Mouse (Mus musculus): Measurements from ENCODE around the gene Igf2bp3. TPM values are rescaled to one million over a fixed set of nuclear protein-coding genes. Genes with fewer than 3 reads are reported as not detected.

The Igf2bp3 gene
- polyA plus RNA-seq, 1 experiment = 0.30 TPM

DNA sequence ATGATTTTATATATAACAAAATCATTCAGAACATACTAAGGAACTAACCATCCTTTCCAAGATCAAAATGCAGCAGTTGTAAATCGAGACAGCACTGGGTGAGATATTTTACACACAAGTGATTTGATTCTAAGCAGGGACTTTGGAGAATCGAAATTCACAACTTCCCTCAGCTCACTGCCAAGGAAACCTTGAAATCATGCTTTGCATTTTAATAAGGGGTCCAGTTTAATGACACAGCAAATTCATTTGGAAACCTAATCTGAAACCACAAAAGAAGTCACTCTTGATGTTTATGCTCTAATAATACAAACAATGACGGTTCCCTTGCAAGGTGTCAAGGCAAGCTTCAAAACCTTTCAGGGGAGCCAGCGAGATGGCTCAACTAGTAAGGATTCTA lies 47.4 kb downstream of the Igf2bp3 start:
- Histone ChIP-seq H3K36me3 (ENCODE audit: control insufficient read depth, insufficient read depth) (no peaks in the 10 kb centered on the region), H3K79me2 (ENCODE audit: control insufficient read depth, insufficient read depth) (no peaks in the 10 kb centered on the region), H3K4me3 (ENCODE audit: insufficient read depth, poor library complexity, severe bottlenecking) (no peak overlapping the region), H3K27me3 (ENCODE audit: control insufficient read depth, insufficient read depth, insufficient read length) (peaks cover 4% of the 10 kb centered on the region), H3K79me3 (ENCODE audit: low read depth) (no peaks in the 10 kb centered on the region), H3ac (ENCODE audit: control insufficient read depth, insufficient read length, low read depth) (no peak overlapping the region)
- TF ChIP-seq USF1 (IDR thresholded peaks at IDR 0.05; ENCODE audit: low read depth) (no peak), MYOG (IDR thresholded peaks at IDR 0.05; ENCODE audit: control insufficient read depth, extremely low read depth, insufficient read length) (no peak), MYOD1 (IDR thresholded peaks at IDR 0.05; ENCODE audit: control insufficient read depth, insufficient read length, low read depth) (no peak)

DNA sequence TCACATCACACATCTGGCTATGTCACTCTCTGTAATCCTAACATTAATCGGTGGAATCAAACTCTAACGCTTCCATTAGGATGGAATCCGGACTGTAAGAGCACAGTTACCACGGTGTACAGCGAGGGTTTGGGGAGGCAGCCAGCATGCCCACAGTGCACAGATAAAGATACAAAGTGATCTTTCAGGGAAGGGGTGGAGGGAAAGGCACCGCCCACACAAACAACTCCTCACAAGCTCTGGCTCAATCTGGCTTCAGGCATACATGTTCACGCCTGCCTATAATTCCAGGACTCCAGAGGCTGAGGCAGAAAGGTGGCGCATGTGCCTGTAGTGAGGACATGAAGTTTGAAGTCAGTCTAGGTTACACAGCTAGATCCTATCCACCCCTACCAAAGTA lies 48.4 kb downstream of the Igf2bp3 start:
- H3K36me3 ChIP-seq (ENCODE audit: control insufficient read depth, insufficient read depth) = no peaks in the 10 kb centered on the region

DNA sequence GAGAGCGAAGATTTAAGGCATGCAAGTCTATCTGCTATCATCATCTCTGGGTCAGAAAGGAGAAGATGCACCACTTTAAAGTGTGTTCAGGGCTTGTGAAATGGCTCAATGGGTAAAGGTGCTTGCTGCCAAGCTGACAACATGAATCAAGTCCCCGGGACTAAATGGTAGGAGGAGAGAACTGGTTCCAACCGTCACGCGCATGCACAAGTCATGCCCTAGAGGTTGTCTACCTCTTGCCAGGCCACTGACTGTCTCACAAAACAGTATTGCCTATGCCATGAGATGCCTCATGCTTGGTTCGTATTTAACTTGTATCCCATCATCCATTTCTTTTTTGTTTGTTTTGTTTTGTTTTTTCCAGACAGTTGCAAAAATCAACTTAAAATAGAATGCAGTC lies 48.9 kb downstream of the Igf2bp3 start:
- peaks cover 6% of the 10 kb centered on the region for H3K27me3 ChIP-seq (ENCODE audit: control insufficient read depth, insufficient read depth, insufficient read length)
- H3K36me3 ChIP-seq (ENCODE audit: control insufficient read depth, insufficient read depth) = no peaks in the 10 kb centered on the region
- TF ChIP-seq CTCF (IDR thresholded peaks at IDR 0.05; ENCODE audit: control insufficient read depth, insufficient read depth, insufficient read length) (no peak), MYOG (IDR thresholded peaks at IDR 0.05; ENCODE audit: control insufficient read depth, extremely low read depth, insufficient read length) (no peak), CEBPB (IDR thresholded peaks at IDR 0.05; ENCODE audit: low read depth) (no peak), MAX (IDR thresholded peaks at IDR 0.05) (no peak), USF1 (IDR thresholded peaks at IDR 0.05; ENCODE audit: low read depth) (no peak), MYOD1 (IDR thresholded peaks at IDR 0.05; ENCODE audit: control insufficient read depth, insufficient read length, low read depth) (no peak), FOSL1 (IDR thresholded peaks at IDR 0.05; ENCODE audit: insufficient read depth, low read length, poor library complexity, severe bottlenecking) (no peak)
- H3K4me3 ChIP-seq (ENCODE audit: insufficient read depth, poor library complexity, severe bottlenecking) = no peak overlapping the region
- H3ac ChIP-seq (ENCODE audit: control insufficient read depth, insufficient read length, low read depth) = no peak overlapping the region
- no peaks in the 10 kb centered on the region for H3K79me3 ChIP-seq (ENCODE audit: low read depth)
- no peaks in the 10 kb centered on the region for H3K79me2 ChIP-seq (ENCODE audit: control insufficient read depth, insufficient read depth)

More for the DNA sequence above, 48.4 kb downstream of the Igf2bp3 start:
- no peak for TF ChIP-seq CEBPB (IDR thresholded peaks at IDR 0.05; ENCODE audit: low read depth)
- no peak for TF ChIP-seq MYOD1 (IDR thresholded peaks at IDR 0.05; ENCODE audit: control insufficient read depth, insufficient read length, low read depth)
- TF ChIP-seq MAX (IDR thresholded peaks at IDR 0.05) = no peak
- no peaks in the 10 kb centered on the region for H3K79me2 ChIP-seq (ENCODE audit: control insufficient read depth, insufficient read depth)
- H3K79me3 ChIP-seq (ENCODE audit: low read depth) = no peaks in the 10 kb centered on the region
- no peak overlapping the region for H3K4me3 ChIP-seq (ENCODE audit: insufficient read depth, poor library complexity, severe bottlenecking)
- H3ac ChIP-seq (ENCODE audit: control insufficient read depth, insufficient read length, low read depth) = no peak overlapping the region
- H3K27me3 ChIP-seq (ENCODE audit: control insufficient read depth, insufficient read depth, insufficient read length) = peaks cover 6% of the 10 kb centered on the region

DNA sequence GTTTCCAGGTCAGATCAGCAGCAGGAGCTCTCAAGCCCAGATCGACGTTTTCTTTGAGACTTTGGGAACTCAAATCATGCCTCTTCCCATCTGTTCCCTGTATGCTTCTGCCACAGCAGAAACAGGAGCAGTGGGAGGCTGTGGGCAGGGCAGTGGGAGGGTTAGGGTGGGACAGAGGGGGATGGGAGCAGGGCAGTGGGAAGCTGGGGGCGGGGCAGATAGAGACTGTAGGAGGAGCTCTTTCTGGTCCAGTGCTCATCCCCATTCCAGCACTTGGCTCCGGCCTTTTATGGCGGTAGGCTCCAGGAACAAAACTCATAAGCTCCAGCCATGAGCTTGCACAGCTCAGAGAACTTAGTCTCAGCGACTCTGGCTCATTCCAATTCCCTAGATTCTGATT lies 49.7 kb downstream of the Igf2bp3 start:
- Histone ChIP-seq H3K36me3 (ENCODE audit: control insufficient read depth, insufficient read depth) (no peaks in the 10 kb centered on the region), H3K4me3 (ENCODE audit: insufficient read depth, poor library complexity, severe bottlenecking) (no peak overlapping the region), H3K27me3 (ENCODE audit: control insufficient read depth, insufficient read depth, insufficient read length) (peaks cover 3% of the 10 kb centered on the region), H3K79me2 (ENCODE audit: control insufficient read depth, insufficient read depth) (no peaks in the 10 kb centered on the region), H3K79me3 (ENCODE audit: low read depth) (no peaks in the 10 kb centered on the region), H3ac (ENCODE audit: control insufficient read depth, insufficient read length, low read depth) (no peak overlapping the region)
- TF ChIP-seq USF1 (IDR thresholded peaks at IDR 0.05; ENCODE audit: low read depth) (no peak), CTCF (IDR thresholded peaks at IDR 0.05; ENCODE audit: control insufficient read depth, insufficient read depth, insufficient read length) (no peak), MAX (IDR thresholded peaks at IDR 0.05) (no peak), FOSL1 (IDR thresholded peaks at IDR 0.05; ENCODE audit: insufficient read depth, low read length, poor library complexity, severe bottlenecking) (no peak)

DNA sequence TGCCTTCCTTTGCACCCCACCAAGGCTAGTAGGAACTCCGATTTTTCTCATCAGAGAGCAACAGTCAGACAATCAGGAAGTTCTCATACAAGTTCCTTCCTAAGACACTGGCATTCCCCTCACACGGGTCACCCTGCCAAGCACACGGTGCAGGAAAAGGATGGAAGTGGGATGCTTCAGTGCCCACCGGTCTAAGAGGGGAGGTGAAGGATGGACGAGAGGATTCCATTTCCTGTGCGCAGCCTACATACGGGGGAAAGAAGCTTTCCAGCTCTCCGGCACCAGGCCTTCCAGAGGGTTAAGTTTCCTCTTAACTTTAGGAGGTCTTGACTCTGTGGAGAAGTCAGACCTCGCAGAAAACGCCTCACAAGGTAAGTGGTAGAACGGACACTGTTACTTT lies 50.1 kb downstream of the Igf2bp3 start:
- Histone ChIP-seq H3K79me3 (ENCODE audit: low read depth) (no peaks in the 10 kb centered on the region), H3K79me2 (ENCODE audit: control insufficient read depth, insufficient read depth) (no peaks in the 10 kb centered on the region), H3K27me3 (ENCODE audit: control insufficient read depth, insufficient read depth, insufficient read length) (peaks cover 3% of the 10 kb centered on the region), H3K36me3 (ENCODE audit: control insufficient read depth, insufficient read depth) (no peaks in the 10 kb centered on the region), H3K4me3 (ENCODE audit: insufficient read depth, poor library complexity, severe bottlenecking) (no peak overlapping the region), H3ac (ENCODE audit: control insufficient read depth, insufficient read length, low read depth) (no peak overlapping the region)
- no peak for TF ChIP-seq CTCF (IDR thresholded peaks at IDR 0.05; ENCODE audit: control insufficient read depth, insufficient read depth, insufficient read length)
- TF ChIP-seq FOSL1 (IDR thresholded peaks at IDR 0.05; ENCODE audit: insufficient read depth, low read length, poor library complexity, severe bottlenecking) = no peak
- no peak for TF ChIP-seq MYOD1 (IDR thresholded peaks at IDR 0.05; ENCODE audit: control insufficient read depth, insufficient read length, low read depth)
- no peak for TF ChIP-seq MYOG (IDR thresholded peaks at IDR 0.05; ENCODE audit: control insufficient read depth, extremely low read depth, insufficient read length)
- TF ChIP-seq CEBPB (IDR thresholded peaks at IDR 0.05; ENCODE audit: low read depth) = no peak
- no peak for TF ChIP-seq MAX (IDR thresholded peaks at IDR 0.05)
- TF ChIP-seq USF1 (IDR thresholded peaks at IDR 0.05; ENCODE audit: low read depth) = no peak

DNA sequence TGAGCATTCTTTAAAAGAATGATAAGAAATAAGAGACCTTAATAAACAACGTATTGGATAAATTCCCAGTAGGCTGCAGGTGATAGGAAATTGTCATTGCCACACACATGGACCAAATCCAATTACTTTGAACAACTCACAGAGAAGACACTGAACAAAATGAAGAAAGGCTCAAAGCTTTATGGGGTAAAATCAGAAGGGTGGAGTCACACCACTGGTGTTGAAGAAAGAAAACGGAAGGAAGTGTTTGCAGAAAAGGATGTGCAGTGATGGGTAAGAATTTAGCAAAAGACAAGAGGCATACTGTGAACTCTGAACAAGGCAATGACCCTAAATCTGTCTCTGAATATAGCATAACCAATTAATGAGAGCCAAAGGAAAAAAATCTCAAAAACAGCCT lies 54.8 kb downstream of the Igf2bp3 start:
- no peak for TF ChIP-seq MYOG (IDR thresholded peaks at IDR 0.05; ENCODE audit: control insufficient read depth, extremely low read depth, insufficient read length)
- TF ChIP-seq FOSL1 (IDR thresholded peaks at IDR 0.05; ENCODE audit: insufficient read depth, low read length, poor library complexity, severe bottlenecking) = no peak
- TF ChIP-seq MYOD1 (IDR thresholded peaks at IDR 0.05; ENCODE audit: control insufficient read depth, insufficient read length, low read depth) = no peak
- no peak for TF ChIP-seq CEBPB (IDR thresholded peaks at IDR 0.05; ENCODE audit: low read depth)
- TF ChIP-seq CTCF (IDR thresholded peaks at IDR 0.05; ENCODE audit: control insufficient read depth, insufficient read depth, insufficient read length) = no peak
- no peak for TF ChIP-seq USF1 (IDR thresholded peaks at IDR 0.05; ENCODE audit: low read depth)
- TF ChIP-seq MAX (IDR thresholded peaks at IDR 0.05) = no peak
- H3K79me2 ChIP-seq (ENCODE audit: control insufficient read depth, insufficient read depth) = no peaks in the 10 kb centered on the region
- no peak overlapping the region for H3ac ChIP-seq (ENCODE audit: control insufficient read depth, insufficient read length, low read depth)
- no peaks in the 10 kb centered on the region for H3K79me3 ChIP-seq (ENCODE audit: low read depth)
- H3K36me3 ChIP-seq (ENCODE audit: control insufficient read depth, insufficient read depth) = no peaks in the 10 kb centered on the region
- H3K4me3 ChIP-seq (ENCODE audit: insufficient read depth, poor library complexity, severe bottlenecking) = no peak overlapping the region
- H3K27me3 ChIP-seq (ENCODE audit: control insufficient read depth, insufficient read depth, insufficient read length) = peaks cover 12% of the 10 kb centered on the region

All from C2C12 (cell line).